Mouse (Mus musculus): ENCODE results near the gene Jph4.
A peak's percentile ranks its signal among the peaks of the same experiment; 100 is the strongest.

Gene Jph4

DNA sequence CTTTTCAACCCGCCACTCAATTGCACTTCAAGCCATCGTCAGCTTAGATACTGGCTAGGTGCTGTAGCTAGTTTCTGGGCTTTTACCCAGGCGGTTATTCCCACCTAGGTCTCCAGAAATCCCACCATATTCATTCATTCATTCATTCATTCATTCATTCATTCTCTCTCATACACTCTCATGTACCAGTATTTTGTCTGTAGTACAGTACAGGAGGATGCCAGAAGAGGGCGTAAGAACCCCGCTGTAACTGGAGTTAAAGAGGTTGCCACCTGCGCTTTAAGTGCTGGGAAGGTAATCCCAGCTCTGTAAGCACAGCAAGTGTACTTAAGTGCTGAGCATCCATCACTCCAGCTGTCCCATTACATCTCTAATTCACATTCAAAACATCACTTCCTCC lies 22.8 kb downstream of the Jph4 start:
- no peak for DNase-seq

DNA sequence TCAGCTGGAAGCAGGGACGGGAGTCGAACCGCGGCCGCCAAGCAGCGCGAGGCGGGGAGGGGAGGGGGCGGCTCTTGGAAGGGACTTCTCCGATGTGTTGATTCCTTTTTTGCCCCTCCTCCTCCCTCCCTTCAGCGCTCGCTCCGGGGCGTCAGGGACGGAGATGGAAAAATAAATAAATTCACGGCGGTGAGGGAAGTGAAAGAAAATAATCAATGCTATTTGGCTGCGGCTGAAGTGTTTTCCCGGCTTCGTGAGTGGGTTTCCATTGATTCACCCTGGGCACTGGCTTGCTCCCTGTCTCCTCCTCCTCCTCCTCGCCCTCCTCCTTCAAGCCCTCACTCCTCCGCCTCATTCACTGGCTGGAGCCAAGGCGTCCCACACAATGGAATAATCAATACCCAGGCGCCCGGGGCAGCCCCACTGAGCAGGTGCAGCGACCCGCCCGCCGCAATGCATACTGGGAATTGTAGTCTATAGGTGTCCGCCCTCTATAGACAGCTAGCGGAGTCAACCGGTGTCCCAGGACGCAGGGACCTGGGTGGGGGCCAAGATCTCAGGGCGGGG lies 24.6 kb downstream of the Jph4 start, which contains the start of gene Zfhx2:
Zfhx2 (minus strand) TSS at position 314 of the 567 bp plus-strand sequence.
- peak; percentile 94 for DNase-seq

DNA sequence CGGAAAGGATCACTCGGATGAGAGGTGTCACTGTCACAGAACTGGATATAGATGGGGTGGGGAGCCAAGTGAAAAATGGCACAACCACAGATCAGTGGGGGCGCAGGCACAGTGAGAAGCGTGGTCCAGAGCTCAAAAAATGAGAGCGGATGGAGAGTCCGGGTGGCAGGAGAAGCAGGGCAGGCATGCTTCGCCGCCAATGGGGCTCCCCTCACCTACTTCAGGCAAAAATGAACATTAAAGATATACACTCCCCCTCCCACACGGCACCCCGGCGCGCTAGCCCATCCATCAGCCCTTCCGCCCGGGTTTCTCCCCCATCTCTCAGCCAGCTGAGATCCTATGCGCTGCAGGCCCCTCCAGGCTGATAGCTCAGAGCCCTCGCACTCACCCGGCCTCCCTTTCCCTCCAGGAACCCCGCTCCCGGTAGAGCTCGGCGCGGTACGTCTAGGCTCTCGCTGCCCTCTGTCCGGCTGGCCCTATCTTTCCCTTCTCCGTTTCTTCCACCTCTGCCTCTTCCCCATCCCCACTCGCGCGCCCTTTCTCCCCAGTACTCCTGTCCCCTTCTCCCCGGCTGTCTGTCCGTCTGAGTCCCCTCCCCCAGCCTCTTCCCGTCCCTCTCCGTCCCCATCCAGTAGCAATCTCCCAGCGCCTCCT lies 25.4 kb downstream of the Jph4 start:
- peak; percentile 53 for DNase-seq

DNA sequence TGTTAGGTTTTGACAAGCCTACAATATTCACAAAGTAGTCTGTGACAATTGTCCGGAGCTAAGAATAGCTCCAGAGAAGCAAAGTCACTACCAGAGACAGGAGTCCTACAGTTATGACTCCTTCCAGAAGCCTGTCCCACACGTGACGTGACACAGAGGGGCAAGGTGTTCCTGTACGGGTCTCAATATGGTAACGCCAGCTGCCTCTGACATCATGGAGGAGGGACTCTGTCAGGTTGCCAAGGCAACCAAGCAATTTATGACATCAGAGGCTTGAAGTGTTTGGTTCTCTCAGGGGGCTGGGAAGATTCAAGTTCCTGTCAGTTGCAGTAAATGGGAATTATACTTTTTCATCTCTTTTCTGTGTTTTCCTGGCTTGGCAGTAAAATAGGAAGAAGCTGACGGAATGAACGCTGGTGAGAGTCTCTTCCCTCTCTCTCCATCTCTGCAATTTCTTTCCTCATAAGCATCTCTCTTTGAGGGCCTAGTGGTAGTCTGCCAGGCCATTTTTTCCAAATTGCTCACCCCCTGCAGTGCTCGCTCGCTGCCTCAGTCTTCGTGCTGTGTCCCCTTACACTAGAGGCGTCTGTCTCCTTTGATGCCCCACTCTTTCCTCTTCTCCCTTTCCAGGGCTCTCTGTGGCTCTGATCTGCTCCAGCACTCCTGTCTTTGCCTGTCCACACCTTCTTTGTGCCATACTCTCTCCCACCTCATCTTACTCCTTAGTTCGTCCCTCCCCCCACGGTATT lies 27.4 kb downstream of the Jph4 start:
- peak; percentile 51 for DNase-seq

DNA sequence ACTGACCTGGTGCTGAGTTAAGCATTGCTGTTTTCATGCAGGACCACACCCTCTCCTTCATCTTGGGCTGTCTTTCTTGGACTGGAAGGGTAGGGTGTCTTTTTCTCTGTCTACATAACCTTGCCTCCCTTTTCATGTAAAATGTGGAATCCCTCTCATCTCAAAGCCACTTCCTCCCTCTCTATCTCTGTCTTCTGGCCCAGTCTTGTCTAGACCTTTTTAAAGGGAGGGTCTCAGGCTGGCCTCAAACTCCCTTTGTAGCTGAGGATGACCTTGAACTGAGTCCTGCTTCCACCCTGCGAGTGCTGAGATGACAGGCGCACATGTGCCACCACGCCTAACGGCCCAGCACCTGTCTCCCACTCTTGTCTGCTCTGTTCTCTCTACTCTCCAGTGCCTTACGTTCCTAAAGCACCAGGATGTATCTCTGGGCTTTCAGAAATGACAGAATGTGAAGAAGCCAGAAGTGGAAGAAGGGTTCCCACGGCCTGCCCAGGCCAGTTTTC lies 30.7 kb downstream of the Jph4 start:
- no peak for DNase-seq

DNA sequence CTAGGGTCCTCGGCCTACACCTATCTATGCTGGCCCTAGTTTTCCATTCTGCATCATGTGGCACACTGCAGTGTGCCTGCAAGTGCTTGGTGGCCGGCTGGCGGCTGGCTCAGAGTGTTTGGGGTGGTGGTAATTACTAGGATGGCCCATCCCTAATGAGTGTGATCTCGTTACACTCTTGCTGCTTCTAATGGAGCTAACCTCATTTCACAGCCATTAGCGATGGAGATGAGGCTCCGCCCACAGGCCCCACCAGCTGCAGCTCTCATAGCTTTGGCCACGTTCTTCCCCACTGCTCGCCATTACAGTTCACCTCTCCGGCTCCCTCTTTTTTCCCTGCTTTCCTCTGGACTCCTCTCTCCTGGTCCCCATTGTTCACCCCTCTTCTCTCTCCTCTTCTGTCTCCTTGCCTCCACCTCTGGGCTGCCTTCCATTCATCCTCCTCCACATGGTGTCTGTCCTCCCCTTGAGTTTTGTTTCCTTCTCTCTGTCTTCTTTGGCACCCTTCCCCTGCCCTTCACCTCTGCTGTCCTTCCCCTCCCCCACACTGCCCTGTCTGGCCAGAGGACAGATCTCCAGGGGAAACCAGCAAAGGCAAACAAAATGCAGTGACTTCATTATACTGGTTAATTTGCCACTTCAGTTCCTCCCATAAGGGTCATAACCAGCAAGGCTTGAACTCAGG lies 31.3 kb downstream of the Jph4 start:
- peak; percentile 62 for DNase-seq

DNA sequence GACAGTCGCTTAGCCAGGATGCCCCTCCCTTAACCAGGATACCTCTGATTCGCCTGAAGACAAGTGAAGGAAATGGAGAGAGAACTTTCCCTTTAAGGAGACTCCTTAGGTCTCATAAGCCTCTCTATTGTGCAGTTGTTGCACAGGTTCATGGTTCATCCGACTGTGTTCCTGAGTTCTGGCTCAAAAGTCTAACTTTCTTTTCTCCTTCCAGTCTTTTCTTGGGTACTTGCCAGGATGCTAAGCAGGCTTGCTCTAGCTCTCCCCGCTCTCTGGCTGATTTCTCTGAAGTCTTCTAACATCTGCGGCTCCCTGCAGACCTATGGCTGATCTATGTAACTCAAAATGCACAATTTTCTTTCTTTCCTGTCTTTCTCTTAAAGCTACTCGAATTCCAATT lies 33.3 kb downstream of the Jph4 start:
- no peak for DNase-seq

DNA sequence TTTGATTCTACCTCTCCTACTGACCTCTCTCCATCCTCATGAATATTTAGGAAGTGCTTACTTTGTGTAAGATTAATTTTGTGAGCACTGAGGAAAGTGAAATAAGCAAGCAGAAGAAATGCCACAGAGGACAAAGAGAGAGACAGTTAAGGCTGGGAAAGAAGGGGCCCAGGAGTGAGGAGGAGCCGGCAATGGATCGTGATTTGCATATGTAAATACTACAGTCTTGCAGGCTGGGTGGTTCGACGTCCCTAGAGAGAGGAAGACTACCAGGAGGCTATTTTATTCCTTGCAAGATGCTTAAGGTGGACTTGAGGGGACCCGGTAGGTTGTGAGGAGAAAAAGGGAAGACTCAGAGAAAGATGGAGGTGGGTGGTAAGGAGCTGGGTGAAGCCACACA lies 35.6 kb downstream of the Jph4 start:
- DNase-seq: no peak

DNA sequence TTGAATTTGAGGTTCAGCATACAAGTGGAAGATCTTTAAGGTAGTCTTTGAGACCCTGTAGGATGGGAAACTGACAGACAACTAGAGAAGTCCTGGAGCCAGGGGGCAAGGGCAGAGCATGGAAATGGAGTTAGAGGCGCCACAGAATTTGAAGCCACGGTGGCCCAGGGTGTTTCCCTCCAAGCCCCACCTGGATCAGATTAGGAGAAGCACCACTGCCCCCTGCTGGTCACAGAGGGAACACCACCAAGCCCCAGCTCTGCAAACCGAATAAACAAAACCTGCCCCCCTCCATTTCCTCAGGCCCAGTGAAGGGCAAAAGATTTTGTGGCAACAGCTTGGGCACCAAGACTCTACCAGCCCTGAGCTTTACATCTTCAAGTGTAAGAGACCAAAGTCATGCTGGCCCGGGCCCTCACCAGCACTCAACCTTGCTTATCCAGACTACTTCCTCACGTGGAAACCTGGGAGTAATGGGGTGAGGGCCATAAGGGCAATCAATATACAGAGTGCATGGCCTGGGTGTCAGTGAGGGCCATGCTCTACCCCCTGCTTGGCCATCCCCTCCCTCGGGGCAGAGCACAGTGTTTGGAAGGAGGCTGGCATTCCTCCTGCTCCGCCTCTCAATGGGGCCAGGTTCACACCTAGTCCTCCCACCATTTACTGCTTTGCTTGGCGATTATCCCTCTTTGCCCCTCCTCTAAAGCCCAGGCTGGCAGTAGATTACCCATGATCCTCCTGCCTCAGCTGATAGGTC lies 37.3 kb downstream of the Jph4 start:
- DNase-seq: peak; percentile 85

DNA sequence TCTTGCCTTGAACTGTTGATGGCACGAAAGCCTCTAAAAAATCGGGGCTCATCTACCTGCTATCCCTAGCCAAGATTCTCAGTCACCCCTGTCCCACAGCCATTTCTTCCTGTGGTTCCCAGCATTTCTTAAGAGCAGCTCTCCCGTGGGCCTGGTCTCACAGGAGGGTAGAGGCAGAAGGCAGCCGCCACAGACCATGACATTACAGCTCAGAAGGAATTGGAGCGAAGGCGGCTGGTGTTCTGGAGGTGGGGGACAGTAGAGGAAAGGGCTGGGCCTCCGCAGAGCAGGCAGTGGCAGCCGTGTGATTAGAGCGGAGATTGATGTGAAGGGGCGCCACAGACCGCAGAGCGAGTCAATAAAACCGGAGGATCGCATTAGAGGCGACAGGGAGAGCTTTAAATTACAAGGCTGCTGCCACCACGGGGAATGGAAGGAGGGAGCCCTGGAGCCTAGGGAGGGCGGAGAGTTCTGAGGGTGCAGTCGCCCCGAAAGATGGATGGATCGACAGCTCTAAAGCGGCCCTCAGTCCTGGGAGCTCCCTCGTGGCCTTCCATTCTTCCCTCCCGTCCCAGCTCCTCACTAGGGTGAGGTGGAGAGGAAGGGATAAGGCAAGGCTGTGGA lies 38.3 kb downstream of the Jph4 start:
- no peak for DNase-seq

DNA sequence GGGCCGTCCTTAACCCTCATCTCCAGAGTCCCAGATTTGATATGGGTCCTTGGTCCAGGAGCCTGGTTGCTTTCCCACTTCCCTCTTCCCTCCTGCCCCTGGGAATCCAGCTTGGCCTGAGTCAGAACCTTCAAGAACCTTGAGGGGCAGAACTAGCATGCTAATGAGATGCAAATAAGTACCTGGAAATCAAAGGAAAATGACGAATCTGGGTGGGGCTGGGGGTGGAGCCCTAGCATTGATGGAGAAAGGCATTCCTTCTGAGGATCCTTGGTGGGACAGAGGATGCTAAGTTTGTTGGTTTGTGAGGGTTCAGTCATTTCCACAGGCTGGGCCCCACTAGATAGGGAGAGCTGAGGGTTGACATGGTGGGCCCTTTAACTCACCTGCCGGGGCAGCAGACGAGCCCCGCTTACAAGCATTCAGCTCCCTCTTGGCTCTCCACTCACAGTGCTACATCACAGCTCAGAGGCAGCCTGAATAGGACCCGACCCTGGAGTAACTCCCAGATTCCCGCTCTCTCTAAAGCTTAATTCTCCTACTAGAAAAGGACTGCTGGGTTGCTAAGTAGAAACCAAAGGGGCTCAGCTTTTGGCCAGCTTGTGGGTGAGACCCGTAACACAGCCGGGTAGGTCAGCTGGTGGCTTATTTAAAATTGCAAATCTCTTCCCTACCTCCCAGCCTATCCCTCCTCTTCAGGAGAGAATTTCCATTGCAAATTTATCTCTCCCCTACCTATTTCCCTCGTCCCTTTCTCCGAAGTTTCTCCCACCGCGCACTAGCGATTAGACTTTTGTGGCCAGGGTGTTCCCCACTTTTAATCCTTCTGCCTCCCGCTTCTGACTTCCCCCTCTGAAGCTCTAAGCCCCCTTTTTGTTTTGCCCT lies 39.0 kb downstream of the Jph4 start:
- DNase-seq: no peak

DNA sequence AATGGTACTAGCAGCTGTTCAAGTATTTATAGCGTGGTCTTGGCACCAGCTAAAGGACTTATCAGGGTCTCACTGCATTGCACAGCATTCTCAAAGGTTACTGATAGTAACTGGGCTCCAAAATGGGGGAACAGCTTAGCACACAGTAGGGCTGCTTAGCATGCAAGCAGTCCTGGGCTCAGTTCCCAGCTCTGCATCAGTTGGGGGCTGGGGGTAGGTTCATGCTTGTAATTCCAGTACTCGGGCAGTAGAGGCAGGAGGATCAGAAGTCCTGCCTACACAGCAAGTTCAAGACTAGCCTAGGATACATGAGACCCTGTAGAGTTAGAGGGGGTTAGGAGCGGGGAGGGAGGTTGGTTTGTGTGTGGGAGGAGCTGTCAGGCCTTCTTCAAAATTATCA lies 39.8 kb downstream of the Jph4 start:
- DNase-seq: no peak

DNA sequence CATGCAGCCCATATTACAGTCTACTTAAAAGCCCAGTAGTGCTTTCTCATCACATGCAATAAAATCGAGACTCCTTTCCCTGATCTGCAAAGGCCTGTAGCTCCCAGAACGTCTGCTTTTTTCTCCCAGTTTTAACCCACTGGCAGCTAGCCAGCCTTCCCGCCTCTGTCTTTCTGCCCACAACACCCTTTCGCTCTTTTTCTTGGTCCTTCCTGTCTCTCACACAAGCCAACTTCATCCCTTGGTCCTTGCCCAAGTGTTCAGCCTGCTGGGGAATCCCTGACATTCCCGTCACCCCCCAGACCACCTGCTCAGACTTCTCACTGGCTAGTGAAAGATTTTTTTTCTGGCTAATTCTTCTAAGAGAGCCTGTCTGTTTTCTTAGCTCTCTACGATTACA lies 40.5 kb downstream of the Jph4 start:
- DNase-seq: peak; percentile 58

DNA sequence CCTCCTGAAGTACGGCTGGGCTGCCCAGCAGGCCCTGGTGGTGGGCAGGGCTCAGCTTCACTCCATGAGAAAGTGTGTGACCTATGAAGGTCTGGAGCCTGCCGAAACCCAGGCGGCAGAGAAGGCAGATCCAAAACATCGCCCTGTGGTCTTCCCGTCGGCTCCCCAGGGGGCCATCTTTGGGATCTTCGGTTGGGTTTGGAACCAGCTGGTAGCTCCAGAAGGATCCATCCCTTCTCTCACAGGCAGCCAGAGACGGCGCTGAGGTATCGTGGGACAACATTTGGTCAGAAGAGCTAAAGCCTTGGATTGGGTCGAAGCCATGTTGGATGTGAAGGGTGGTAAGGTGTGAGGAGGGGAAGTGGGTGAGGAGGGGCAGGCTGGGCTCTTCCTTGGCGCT lies 42.3 kb downstream of the Jph4 start:
- DNase-seq: no peak

DNA sequence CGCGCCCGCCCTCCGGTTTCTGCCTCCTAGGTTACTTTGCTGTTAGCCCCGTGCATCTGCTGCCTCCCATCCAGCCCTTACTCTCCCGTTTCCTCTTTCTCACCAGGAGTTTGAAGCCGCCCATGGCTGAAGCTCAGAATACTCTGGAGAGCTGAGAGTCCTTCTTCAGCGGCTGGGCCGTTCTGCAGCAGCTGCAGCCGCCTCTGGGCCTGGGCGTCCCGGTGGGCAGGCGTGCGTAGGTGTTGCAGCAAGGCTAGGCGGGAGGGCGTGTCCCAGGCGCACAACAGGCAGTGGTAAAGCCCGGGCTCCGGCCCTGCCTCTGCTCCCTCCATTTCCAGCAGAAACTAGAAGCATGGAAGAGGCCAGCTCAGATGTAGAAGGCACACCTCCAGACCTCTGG lies 45.0 kb downstream of the Jph4 start:
- DNase-seq: no peak

DNA sequence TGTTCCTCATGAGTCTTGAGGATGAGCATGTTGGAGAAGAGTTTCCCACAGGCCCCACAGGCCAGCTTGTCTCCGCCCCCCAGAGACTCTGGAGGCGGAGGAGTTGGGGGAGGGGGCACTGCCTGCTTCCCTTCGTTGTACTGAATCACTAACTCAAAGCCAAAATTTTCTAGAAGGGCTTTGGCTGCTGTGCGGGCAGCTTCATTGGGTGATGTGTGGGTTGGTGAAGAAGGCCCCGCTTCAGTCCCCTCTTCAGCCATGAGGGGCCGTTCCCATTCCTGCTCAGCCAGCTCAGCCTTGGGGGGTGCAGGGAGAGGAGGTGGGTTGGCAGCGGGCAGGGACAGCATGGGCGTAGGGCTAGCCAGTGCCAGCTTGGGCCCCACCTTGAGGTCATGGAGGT lies 50.7 kb downstream of the Jph4 start:
- no peak for DNase-seq

DNA sequence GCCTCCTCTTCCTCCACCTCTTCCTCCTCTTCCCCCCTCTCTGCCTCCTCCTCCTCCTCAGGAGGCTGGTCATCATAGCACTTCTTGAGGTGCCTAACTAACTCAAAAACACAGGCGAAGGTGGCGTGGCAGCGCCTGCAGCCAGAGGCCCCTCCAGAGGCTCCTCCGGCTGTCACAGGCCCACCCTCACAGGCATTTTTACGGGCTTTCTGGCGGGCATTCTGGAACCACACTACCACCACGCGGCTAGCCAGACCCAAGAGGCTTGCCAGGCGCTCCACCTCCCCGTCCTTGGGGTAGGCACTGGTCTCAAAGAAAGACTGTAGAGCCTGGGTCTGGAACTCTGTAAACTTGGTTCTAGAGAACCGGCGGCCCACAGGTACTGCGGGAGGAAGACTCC lies 51.3 kb downstream of the Jph4 start:
- DNase-seq: no peak

DNA sequence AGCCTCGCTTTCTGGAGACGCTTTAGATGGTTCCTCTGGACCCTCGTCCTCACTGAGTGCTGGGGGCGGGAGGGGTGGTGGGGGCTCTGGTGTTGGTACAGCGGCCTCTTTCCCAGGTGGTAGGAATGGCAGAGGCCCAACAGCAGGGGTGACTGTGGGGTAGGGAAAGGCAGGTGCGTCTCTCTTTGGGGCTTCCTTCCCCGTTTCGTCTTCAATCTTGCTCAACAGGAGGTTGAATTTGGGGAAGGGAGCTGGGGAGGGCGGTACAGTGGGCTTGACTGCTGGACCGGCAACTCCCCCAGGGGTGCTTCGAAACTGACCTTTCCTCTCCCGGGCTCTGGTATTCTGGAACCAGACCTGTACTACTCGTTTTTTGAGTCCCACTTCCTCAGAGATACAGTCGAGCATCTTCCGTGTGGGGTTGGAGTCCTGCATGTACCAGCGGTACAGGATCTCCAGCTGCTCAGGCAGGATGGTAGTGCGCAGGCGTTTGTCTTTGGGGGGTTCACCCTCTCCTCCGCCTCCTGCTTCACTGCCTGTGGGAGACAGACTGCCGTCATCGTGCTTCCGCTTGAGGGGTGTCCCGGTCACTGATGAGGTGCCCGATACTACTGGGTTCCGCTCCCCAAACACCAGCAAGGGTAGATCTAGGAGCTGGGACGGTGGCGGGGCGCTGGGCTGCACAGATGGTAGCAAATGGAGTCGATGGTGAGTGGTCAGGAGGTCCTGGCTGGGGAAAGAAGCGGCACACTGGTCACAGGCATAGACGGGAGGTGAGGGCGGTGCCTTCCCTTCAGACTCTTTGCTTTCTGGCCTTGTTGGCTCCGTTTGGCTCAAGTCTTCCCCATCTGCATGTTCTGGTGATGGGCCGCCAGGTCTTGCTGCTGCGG lies 52.0 kb downstream of the Jph4 start:
- DNase-seq: no peak

DNA sequence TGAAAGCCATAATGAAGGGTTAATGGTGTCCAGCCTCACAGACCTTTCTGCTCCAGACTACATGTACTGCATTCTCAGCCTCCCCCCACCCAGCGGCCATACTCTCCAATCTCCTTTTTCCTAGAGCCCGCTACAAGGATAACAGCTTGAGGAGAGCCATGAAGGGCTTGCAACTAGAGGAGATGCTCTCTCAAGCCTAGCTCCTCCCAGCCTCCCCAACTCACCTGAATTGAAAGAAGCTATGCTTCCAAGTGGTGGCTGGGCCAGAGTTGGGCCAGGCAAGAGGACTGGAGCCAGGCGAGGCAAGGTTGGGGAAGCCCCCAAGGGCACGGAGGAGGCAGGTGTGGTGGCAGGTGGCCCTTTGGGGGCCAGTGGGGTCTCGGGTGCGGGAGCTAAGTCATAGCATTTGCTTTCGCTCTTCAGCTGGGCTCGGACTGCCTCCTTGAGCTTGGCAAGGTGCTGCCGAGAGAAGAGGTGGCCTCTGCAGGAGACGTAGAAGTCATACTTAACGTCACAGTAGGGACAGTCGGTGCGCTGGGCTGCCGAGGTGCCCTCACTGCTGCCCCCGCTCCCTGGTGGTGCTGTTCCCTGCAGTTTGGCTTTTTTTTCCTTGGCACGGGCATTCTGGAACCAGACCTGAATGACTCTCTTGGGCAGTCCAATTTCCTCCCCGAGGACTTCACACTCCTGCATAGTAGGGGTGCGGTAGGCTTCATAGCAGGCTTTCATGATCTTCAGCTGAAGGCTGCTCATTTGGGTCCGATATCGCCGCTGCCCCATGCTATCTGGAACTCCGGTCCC lies 53.0 kb downstream of the Jph4 start:
- no peak for DNase-seq
